Mouse (Mus musculus): Measurements from ENCODE around the gene Urah. TPM values are rescaled to one million over a fixed set of nuclear protein-coding genes. Genes with fewer than 3 reads are reported as not detected.

The Urah gene
- polyA plus RNA-seq, 1 experiment from 2014 or later: 1.3 TPM

- Histone ChIP-seq H3K27ac (no peak overlapping the region), H3K27me3 (peaks cover 65% of the 10 kb centered on the region), H3K9ac (replicated peaks) (no peak overlapping the region), H3K4me1 (replicated peaks) (peaks cover 3% of the 10 kb centered on the region; the same call in 1 of the 2 replicates), H3K36me3 (no peaks in the 10 kb centered on the region), H3K4me3 (replicated peaks) (no peak overlapping the region), H3K4me2 (no peak overlapping the region), H3K9me3 (no peaks in the 10 kb centered on the region)
- no peak for ATAC-seq (ENCODE audit: insufficient number of reproducible peaks, insufficient read depth, low FRiP score, low TSS enrichment, low read depth)
- WGBS: 41% methylated on average over 18 of the region's 19 CpGs
Observed at GRCm38 (mm10) chr7:140840750-140841735, 6.2 kb downstream of the Urah start.

- Histone ChIP-seq H3K4me3 (replicated peaks) (no peak overlapping the region), H3K4me1 (replicated peaks) (peaks cover 3% of the 10 kb centered on the region; the same call in 1 of the 2 replicates), H3K36me3 (no peaks in the 10 kb centered on the region), H3K4me2 (no peak overlapping the region), H3K27me3 (peaks cover 64% of the 10 kb centered on the region), H3K27ac (no peak overlapping the region), H3K9me3 (no peaks in the 10 kb centered on the region), H3K9ac (replicated peaks) (no peak overlapping the region)
- WGBS: 74% methylated on average over 7 of the region's 7 CpGs
- no peak for ATAC-seq (ENCODE audit: insufficient number of reproducible peaks, insufficient read depth, low FRiP score, low TSS enrichment, low read depth)
Observed at GRCm38 (mm10) chr7:140843806-140844205, 9.0 kb downstream of the Urah start.

GRCm38 (mm10) chr7:140844905-140845665 is 10.3 kb downstream of the Urah start, which contains the start of gene Scgb1c1:
Gene Scgb1c1, plus strand, starts transcription at chr7:140845547.
- H3K27me3 ChIP-seq: peaks cover 53% of the 10 kb centered on the region
- H3K36me3 ChIP-seq: no peaks in the 10 kb centered on the region
- 32% methylated on average over 14 of the region's 14 CpGs for WGBS
- no peak within 1 kb of the TSS for H3K9ac ChIP-seq (replicated peaks)
- no peaks in the 10 kb centered on the region for H3K9me3 ChIP-seq
- no peak within 1 kb of the TSS for H3K4me3 ChIP-seq (replicated peaks)
- H3K4me1 ChIP-seq (replicated peaks): peaks cover 3% of the 10 kb centered on the region; the same call in 1 of the 2 replicates
- no peak within 1 kb of the TSS for H3K27ac ChIP-seq
- ATAC-seq (ENCODE audit: insufficient number of reproducible peaks, insufficient read depth, low FRiP score, low TSS enrichment, low read depth): peak; percentile 54; the same call in 1 of the 2 replicates
- no peak within 1 kb of the TSS for H3K4me2 ChIP-seq

GRCm38 (mm10) chr7:140845683-140846082 is 10.9 kb downstream of the Urah start:
- no peaks in the 10 kb centered on the region for H3K36me3 ChIP-seq
- no peak overlapping the region for H3K4me3 ChIP-seq (replicated peaks)
- no peaks in the 10 kb centered on the region for H3K9me3 ChIP-seq
- WGBS: 60% methylated on average over 4 of the region's 4 CpGs
- no peak overlapping the region for H3K4me2 ChIP-seq
- H3K27me3 ChIP-seq: peaks cover 47% of the 10 kb centered on the region
- no peak overlapping the region for H3K9ac ChIP-seq (replicated peaks)
- ATAC-seq (ENCODE audit: insufficient number of reproducible peaks, insufficient read depth, low FRiP score, low TSS enrichment, low read depth): no peak
- peaks cover 3% of the 10 kb centered on the region; the same call in 1 of the 2 replicates for H3K4me1 ChIP-seq (replicated peaks)
- no peak overlapping the region for H3K27ac ChIP-seq

- H3K4me1 ChIP-seq (replicated peaks): no peaks in the 10 kb centered on the region; the same call in 1 of the 2 replicates
- H3K4me2 ChIP-seq: no peak overlapping the region
- no peak overlapping the region for H3K27ac ChIP-seq
- no peak for ATAC-seq (ENCODE audit: insufficient number of reproducible peaks, insufficient read depth, low FRiP score, low TSS enrichment, low read depth)
- peaks cover 37% of the 10 kb centered on the region for H3K27me3 ChIP-seq
- 85% methylated on average over 10 of the region's 10 CpGs for WGBS
- peaks cover 5% of the 10 kb centered on the region for H3K36me3 ChIP-seq
- no peaks in the 10 kb centered on the region for H3K9me3 ChIP-seq
- H3K4me3 ChIP-seq (replicated peaks): no peak overlapping the region
- no peak overlapping the region for H3K9ac ChIP-seq (replicated peaks)
Observed at GRCm38 (mm10) chr7:140846676-140847075, 11.9 kb downstream of the Urah start.

GRCm38 (mm10) chr7:140847755-140848580 is 13.2 kb downstream of the Urah start, which contains the start of gene Odf3:
Gene Odf3, plus strand, starts transcription at chr7:140847805.
- no peaks in the 10 kb centered on the region; the same call in 1 of the 2 replicates for H3K4me1 ChIP-seq (replicated peaks)
- no peak within 1 kb of the TSS for H3K27ac ChIP-seq
- peak within 1 kb of the TSS; percentile 18; the same call in 1 of the 2 replicates for H3K9ac ChIP-seq (replicated peaks)
- 72% methylated on average over 11 of the region's 11 CpGs for whole genome bisulfite sequencing
- no peak within 1 kb of the TSS for H3K4me2 ChIP-seq
- H3K36me3 ChIP-seq: peaks cover 18% of the 10 kb centered on the region
- no peak within 1 kb of the TSS for H3K4me3 ChIP-seq (replicated peaks)
- ATAC-seq (ENCODE audit: insufficient number of reproducible peaks, insufficient read depth, low FRiP score, low TSS enrichment, low read depth): no peak
- H3K27me3 ChIP-seq: peaks cover 26% of the 10 kb centered on the region
- no peaks in the 10 kb centered on the region for H3K9me3 ChIP-seq

- Histone ChIP-seq H3K9me3 (no peaks in the 10 kb centered on the region), H3K4me1 (replicated peaks) (no peaks in the 10 kb centered on the region; the same call in 1 of the 2 replicates), H3K9ac (replicated peaks) (no peak overlapping the region; the same call in 1 of the 2 replicates), H3K4me3 (replicated peaks) (no peak overlapping the region), H3K4me2 (no peak overlapping the region), H3K27me3 (peaks cover 20% of the 10 kb centered on the region), H3K36me3 (peaks cover 24% of the 10 kb centered on the region), H3K27ac (no peak overlapping the region)
- WGBS: 91% methylated on average over 10 of the region's 10 CpGs
- ATAC-seq (ENCODE audit: insufficient number of reproducible peaks, insufficient read depth, low FRiP score, low TSS enrichment, low read depth): no peak
Observed at GRCm38 (mm10) chr7:140848591-140848990, 13.8 kb downstream of the Urah start.

- WGBS: 97% methylated on average over 4 of the region's 4 CpGs
- ATAC-seq (ENCODE audit: insufficient number of reproducible peaks, insufficient read depth, low FRiP score, low TSS enrichment, low read depth): no peak
- H3K9ac ChIP-seq (replicated peaks): no peak overlapping the region
Observed at GRCm38 (mm10) chr7:140851916-140852315, 17.1 kb downstream of the Urah start.

GRCm38 (mm10) chr7:140853386-140853785 is 18.6 kb downstream of the Urah start:
- WGBS: 87% methylated on average over 9 of the region's 9 CpGs

More at GRCm38 (mm10) chr7:140851916-140852315, 17.1 kb downstream of the Urah start:
- H3K4me1 ChIP-seq (replicated peaks): peaks cover 9% of the 10 kb centered on the region
- no peaks in the 10 kb centered on the region for H3K9me3 ChIP-seq
- H3K27me3 ChIP-seq: peaks cover 5% of the 10 kb centered on the region; the same call in 1 of the 2 replicates
- no peak overlapping the region for H3K27ac ChIP-seq
- no peak overlapping the region for H3K4me2 ChIP-seq
- H3K4me3 ChIP-seq (replicated peaks): no peak overlapping the region
- peaks cover 35% of the 10 kb centered on the region for H3K36me3 ChIP-seq

GRCm38 (mm10) chr7:140854483-140854882 is 19.7 kb downstream of the Urah start:
- no peak overlapping the region for H3K4me3 ChIP-seq (replicated peaks)
- ATAC-seq (ENCODE audit: insufficient number of reproducible peaks, insufficient read depth, low FRiP score, low TSS enrichment, low read depth): no peak
- peaks cover 50% of the 10 kb centered on the region for H3K36me3 ChIP-seq
- H3K9ac ChIP-seq (replicated peaks): peak overlapping the region; percentile 90; the same call in 1 of the 2 replicates
- H3K27ac ChIP-seq: no peak overlapping the region
- H3K9me3 ChIP-seq: no peaks in the 10 kb centered on the region
- no peak overlapping the region for H3K4me2 ChIP-seq
- WGBS: 92% methylated on average over 18 of the region's 18 CpGs
- no peaks in the 10 kb centered on the region for H3K27me3 ChIP-seq
- peaks cover 25% of the 10 kb centered on the region for H3K4me1 ChIP-seq (replicated peaks)

More at GRCm38 (mm10) chr7:140853386-140853785, 18.6 kb downstream of the Urah start:
- no peak overlapping the region for H3K4me2 ChIP-seq
- no peak overlapping the region for H3K27ac ChIP-seq
- no peaks in the 10 kb centered on the region for H3K27me3 ChIP-seq
- no peaks in the 10 kb centered on the region for H3K9me3 ChIP-seq
- no peak for ATAC-seq (ENCODE audit: insufficient number of reproducible peaks, insufficient read depth, low FRiP score, low TSS enrichment, low read depth)
- no peak overlapping the region for H3K9ac ChIP-seq (replicated peaks)
- peaks cover 18% of the 10 kb centered on the region for H3K4me1 ChIP-seq (replicated peaks)
- peaks cover 39% of the 10 kb centered on the region for H3K36me3 ChIP-seq
- H3K4me3 ChIP-seq (replicated peaks): no peak overlapping the region

Measured in limb, embryonic 12.5 days (tissue).